Mouse (Mus musculus) limb, embryonic 11.5 days (tissue): ENCODE data around the gene Ear2. TPM values are rescaled to one million over a fixed set of nuclear protein-coding genes. Genes with fewer than 3 reads are reported as not detected.
"Not testable (repeated sequence)": the region's sequence is repeated elsewhere in the genome, so short reads cannot be mapped to it uniquely, and the experiment has no call there.

Experiments used
- ATAC-seq: fragments of 200-750 bp; cut with Nextera tagmentation; 2 replicates; pipeline ENCODE4 v1.8.0; 2017; ENCODE audit warnings: low read depth; ENCODE audit not compliant: insufficient number of reproducible peaks, low FRiP score, low TSS enrichment
- DNase-seq: peaks from one replicate; pipeline ENCODE4 v3.0.0-alpha.2; 2015; ENCODE audit warnings: low spot score
- H3K27ac ChIP-seq: fragments of 300-500 bp; sonication (generic); replicated peaks from 2 replicates; pipeline ENCODE4 v1.5.1; 2014; ENCODE audit warnings: low read depth, mild to moderate bottlenecking, low read length
- H3K27me3 ChIP-seq: fragments of 300-500 bp; sonication (generic); 2 replicates; pipeline ENCODE4 v1.6.1; 2014; ENCODE audit warnings: mild to moderate bottlenecking, low read length, mixed read lengths; ENCODE audit not compliant: control insufficient read depth, insufficient read depth
- H3K36me3 ChIP-seq: fragments of 300-500 bp; sonication (generic); 2 replicates; pipeline ENCODE4 v1.6.1; 2014; ENCODE audit warnings: mild to moderate bottlenecking, low read length, moderate library complexity, mixed read lengths; ENCODE audit not compliant: control insufficient read depth, insufficient read depth
- H3K4me1 ChIP-seq: fragments of 300-500 bp; sonication (generic); 2 replicates; pipeline ENCODE4 v1.6.1; 2014; ENCODE audit warnings: low read length, mixed read lengths; ENCODE audit not compliant: control insufficient read depth, insufficient read depth
- H3K4me2 ChIP-seq: fragments of 300-500 bp; sonication (generic); 2 replicates; pipeline ENCODE4 v1.6.1; 2014; ENCODE audit warnings: low read depth, mild to moderate bottlenecking, moderate library complexity; ENCODE audit not compliant: severe bottlenecking
- H3K4me3 ChIP-seq: fragments of 300-500 bp; sonication (generic); 2 replicates; pipeline ENCODE4 v1.5.1; 2014; ENCODE audit warnings: low read depth, low read length
- H3K9ac ChIP-seq: fragments of 300-500 bp; sonication (generic); 2 replicates; pipeline ENCODE4 v1.6.1; 2014; ENCODE audit warnings: mild to moderate bottlenecking, low read length
- H3K9me3 ChIP-seq: fragments of 300-500 bp; sonication (generic); 2 replicates; pipeline ENCODE4 v1.6.1; 2016; ENCODE audit warnings: low read length; ENCODE audit not compliant: control insufficient read depth
- WGBS: fragments of 180-500 bp; shearing (Covaris S2); extraction: QIAGEN DNeasy Blood & Tissue Kit; methylation state at CpG from one replicate; pipeline ENCODE4 v1.1.7; 2014; 5-methylcytosine and 5-hydroxymethylcytosine counted together
- polyA plus RNA-seq: library from polyadenylated mRNA; unstranded; fragments of >200 nt; fragmentation: Nextera tagmentation; extraction: Ambion mirVana; gene quantifications from 2 replicates; pipeline ENCODE4 v1.2.1, GENCODE M21; 2014

Ear2 gene
- polyA plus RNA-seq, 1 experiment from 2014 or later, result not detected

DNA sequence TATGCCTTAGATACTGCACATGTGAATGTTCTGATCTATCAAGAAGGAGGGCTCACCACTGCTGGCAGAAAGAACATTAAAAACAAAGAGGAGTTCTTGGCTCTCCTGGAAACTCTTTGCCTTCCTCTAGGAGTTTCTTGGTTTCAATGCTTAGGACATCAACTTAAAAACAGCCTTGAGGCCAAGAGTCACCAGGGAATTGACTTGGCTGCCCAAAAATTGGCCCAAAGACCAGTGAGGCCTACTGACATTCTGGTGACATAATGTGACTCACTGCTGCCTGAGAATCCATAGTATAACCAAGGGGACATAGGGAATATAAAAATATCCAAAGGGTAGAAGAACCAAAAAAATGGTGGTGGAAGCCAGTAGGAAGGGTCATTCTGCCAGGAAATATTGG is 8.5 kb downstream of the Ear2 start:
- Histone ChIP-seq H3K27ac (no peak overlapping the region), H3K27me3 (no peaks in the 10 kb centered on the region), H3K4me1 (no peaks in the 10 kb centered on the region), H3K9ac (no peak overlapping the region), H3K4me2 (no peak overlapping the region), H3K9me3 (no peaks in the 10 kb centered on the region), H3K36me3 (no peaks in the 10 kb centered on the region), H3K4me3 (no peak overlapping the region)
- no peak for ATAC-seq
- DNase-seq, result no peak

DNA sequence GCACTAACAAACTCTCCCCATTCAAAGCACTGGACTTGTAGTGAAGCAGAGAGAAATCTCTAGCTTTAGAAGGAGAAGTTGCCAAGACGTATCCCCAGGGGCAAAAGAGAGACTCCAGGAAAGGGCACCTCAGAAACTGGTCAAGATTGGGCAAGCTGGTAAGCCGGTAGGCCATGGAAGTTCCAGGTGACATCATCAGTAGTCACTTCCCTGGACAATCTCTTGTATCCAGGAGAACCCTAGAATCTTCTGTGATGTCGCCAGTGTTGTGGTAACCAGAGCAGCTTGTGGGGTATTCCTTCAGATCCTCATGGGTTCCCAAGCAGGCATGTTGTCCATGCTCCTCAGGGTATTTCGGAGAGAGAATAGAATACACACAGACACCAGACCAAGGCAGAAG is 21.1 kb downstream of the Ear2 start, which contains the start of gene Gm3327:
TSS of gene Gm3327 (plus strand) at position 301 of the 400 bp plus-strand sequence.
- not testable (repeated sequence) for H3K27ac ChIP-seq, H3K4me1 ChIP-seq, H3K4me2 ChIP-seq, H3K36me3 ChIP-seq, H3K4me3 ChIP-seq, H3K27me3 ChIP-seq, ATAC-seq, H3K9me3 ChIP-seq, H3K9ac ChIP-seq, DNase-seq
- WGBS, result 87% methylated on average over 3 of the region's 4 CpGs

Other genes starting within 250 kb of the Ear2 start
- not detected in 2 replicates for gene Ear1, start 227.1 kb upstream of the Ear2 start, polyA plus RNA-seq
- not detected in 2 replicates for gene Ear10, start 179.1 kb upstream of the Ear2 start, polyA plus RNA-seq
- gene Gm8113, start 177.3 kb upstream of the Ear2 start, polyA plus RNA-seq, result 10.5 and 12.9 TPM in 2 replicates
- not detected in 2 replicates for gene Ang5, start 145.6 kb upstream of the Ear2 start, polyA plus RNA-seq
- not detected in 2 replicates for gene Ang6, start 100.4 kb upstream of the Ear2 start, polyA plus RNA-seq
- not detected in 2 replicates for gene Gm3327, start 21.2 kb downstream of the Ear2 start, polyA plus RNA-seq
- not detected in 2 replicates for gene Gm8212, start 95.0 kb downstream of the Ear2 start, polyA plus RNA-seq
- not detected in 2 replicates for gene 4930503E14Rik, start 110.6 kb downstream of the Ear2 start, polyA plus RNA-seq
- gene Gm8220, start 182.9 kb downstream of the Ear2 start, polyA plus RNA-seq, result not detected in 2 replicates
- gene Gm5930, start 235.9 kb downstream of the Ear2 start, polyA plus RNA-seq, result not detected in 2 replicates